Mouse (Mus musculus) megakaryocyte, embryonic 14.5 days (primary cell): ENCODE measurements at regions not wholly inside any gene's neighbourhood (a gene's known extent, or its start where the extent isn't known, plus 50 kb on each side); places are given as distances from the start of the nearest gene placed in this dataset.

Experiments used
- FLI1 ChIP-seq: IDR thresholded peaks from 2 replicates; pipeline ENCODE4 v1.6.1; 2012; ENCODE audit warnings: low read length, inconsistent platforms, mixed read lengths
- GATA1 ChIP-seq: IDR thresholded peaks from 3 replicates; pipeline ENCODE4 v1.6.1; 2012; ENCODE audit warnings: mixed read lengths, low read length, inconsistent platforms, borderline replicate concordance

DNA sequence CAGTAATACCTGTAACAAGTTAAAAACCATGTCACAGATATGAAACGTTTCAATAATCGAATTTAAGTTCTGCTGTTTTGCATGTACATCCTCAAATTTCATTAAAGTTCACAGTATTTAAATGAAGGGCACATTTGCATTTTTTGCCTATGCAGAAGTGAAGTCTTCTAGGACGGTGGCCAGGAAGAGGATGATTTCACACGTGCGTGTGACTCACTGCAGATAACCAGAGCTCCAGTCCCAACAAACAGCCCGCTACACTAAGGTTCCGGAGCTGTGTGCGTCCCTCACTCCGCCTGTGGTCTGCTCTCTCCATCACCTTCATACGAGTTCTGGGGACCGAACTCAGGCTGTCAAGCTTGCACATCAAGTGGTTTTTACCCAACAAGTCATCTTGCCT is 82.2 kb downstream of the Diras2 start:
- TF ChIP-seq GATA1 (no peak), FLI1 (no peak)
